Mouse (Mus musculus) ES-Bruce4 (cell line): ENCODE data around the gene Sgk2.

Experiments
- CTCF ChIP-seq: IDR thresholded peaks from one replicate; pipeline ENCODE4 v1.8.1; 2011; ENCODE audit warnings: low read depth, low read length
- EP300 ChIP-seq: IDR thresholded peaks from 2 replicates; pipeline ENCODE4 v1.6.1; 2011; ENCODE audit warnings: low read depth, low read length; ENCODE audit not compliant: insufficient read depth
- POLR2A ChIP-seq: IDR thresholded peaks from one replicate; pipeline ENCODE4 v1.8.1; 2011; ENCODE audit warnings: low read length; ENCODE audit not compliant: insufficient read depth

DNA sequence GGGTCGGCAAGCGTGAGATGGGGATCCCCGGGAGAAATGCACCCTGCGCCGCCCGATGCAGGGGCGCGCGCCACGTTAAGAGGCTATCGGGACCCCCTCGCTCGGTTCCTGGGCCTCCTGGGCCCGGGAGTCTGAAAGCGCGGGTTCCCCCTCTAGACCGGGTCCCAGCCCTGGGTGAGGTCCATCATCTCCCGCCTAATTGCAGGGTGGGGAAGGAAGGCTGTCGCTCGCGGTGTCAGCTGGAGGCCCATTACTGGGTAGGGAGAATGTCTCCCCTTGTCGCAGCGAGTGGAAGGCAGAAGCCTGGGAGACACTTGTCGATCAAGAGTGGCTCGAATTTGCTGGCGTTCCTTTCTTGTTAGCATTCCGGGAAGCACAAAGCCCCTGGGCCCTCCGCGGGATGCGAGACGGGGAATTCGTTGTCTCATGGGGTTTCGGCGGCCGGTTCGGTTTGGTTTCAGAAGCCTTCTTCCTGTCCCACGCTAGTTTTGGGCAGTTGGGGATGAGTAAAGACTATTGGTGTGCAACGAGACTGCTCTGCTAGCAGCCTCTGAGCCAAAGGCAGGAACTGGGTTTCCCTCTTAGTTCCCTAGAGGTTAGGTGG lies 67.9 kb downstream of the Sgk2 start:
- TF ChIP-seq CTCF (no peak), POLR2A (no peak), EP300 (no peak)
